Mouse (Mus musculus): ENCODE results near the gene Ddx28.
"Not testable (repeated sequence)": the region's sequence is repeated elsewhere in the genome, so short reads cannot be mapped to it uniquely, and the experiment has no call there.

Gene Ddx28

DNA sequence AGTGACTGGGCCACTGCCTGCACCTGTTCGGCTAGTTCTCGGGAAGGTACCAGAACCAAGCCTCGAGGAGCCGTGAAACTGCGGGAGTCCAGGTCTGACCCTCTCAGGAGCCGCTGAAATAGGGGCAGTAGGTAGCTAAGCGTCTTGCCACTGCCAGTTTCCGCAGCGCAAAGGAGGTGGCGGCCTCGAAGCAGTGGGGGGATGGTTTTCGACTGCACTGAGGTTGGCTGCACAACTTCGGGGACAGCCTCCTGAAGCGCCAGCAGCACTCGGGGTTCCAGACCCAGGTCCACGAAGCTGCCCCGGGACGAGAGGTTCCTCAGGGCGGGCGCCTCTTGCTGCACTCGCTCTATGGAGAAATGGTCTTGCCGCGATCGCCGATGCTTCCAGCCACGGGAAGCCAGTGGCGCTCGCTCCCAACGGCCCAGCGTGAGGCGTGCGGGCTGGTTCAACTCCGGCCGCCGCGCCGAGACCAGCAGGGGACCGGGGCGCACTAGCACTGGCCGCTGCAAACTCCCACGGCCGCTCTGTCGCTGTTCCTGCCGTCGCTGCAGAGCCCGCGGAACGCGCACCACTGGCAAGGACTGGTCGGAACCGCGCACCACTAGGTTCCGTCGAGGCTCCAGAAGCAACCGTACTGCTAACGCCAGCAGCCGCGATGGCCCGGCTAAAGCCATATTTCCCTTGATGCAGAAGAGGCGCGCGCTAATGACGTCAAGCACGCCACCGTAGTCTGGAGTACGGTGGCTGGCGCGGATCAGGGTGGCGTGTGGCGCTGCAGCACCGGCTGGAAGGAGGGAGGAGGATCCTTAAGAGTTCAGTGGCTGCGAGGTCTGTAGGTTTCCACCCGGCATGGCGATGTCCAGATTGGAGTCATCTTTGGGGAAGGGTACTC lies 687 bp downstream of the Ddx28 start:
- peak; percentile 93 for DNase-seq

DNA sequence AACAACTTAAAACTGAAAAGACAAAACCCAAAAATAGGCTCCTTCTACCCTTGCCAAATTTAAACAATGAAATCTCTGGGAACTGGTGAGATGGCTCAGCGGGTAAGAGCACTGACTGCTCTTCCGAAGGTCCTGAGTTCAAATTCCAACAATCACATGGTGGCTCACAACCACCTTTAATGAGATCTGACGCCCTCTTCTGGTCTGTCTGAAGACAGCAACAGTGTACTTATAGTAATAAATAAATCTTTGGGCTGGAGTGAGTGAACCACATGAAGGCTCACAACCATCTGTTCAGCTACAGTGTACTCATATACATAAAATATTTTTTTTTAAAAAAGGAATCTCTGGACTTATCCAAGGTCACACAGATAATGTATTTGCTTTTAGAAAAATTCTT lies 3.8 kb downstream of the Ddx28 start:
- DNase-seq = peak; percentile 23

DNA sequence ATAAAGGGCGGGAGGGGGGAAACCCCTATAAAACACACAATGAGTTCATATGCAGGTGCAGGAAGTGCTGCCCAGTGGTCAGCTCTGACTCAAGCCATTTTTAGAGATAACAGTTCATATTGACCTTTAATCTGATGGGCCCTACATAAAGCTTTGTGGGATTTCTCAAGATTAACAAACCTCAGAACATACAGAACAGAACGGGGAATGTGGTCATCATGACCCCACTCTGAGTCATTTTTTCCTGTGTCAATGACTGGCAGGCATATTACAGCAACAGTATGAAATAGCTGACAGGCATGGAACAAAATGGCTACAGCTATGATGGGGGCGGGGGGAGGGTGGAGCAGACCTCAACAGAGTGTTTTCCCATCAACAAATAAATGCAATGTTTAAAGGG lies 4.5 kb downstream of the Ddx28 start:
- no peak for DNase-seq

DNA sequence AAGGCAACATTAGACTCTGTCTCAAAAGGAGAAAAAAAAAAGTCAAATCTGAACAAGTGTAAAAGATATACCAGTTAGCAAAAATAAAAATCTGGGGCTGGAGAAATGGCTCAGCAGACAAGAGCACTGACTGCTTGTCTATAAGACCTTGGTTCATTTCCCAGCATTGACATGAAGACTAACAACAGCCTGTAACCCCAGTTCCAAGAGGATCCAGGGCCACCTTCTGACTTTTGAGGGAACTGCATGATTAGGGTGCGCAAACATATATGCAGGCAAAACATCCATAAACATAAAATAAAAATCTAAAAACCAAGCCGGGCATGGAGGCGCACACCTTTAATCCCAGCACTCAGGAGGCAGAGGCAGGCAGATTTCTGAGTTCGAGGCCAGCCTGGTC lies 5.3 kb downstream of the Ddx28 start:
- peak; percentile 12 for DNase-seq

DNA sequence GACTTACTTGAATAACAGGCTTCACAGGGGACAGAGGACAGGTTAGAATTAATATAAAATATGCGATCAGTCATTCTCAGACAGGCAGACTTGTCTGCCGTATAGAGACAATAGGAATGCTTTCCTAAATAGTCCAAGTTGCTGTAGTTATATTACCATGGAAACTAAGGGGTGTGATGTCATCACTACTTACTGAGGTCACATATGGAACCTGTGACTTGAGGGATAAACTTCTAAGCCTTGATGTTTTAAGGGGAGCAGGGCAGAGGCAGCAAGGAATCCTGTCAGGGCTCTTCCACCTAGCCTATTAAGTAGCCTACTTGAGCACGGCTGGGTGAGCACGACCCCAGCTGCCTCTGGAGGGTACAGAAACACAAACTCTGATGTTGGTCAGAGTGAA lies 5.8 kb downstream of the Ddx28 start, which contains the start of gene Dpep2nb:
TSS of gene Dpep2nb (minus strand) at position 101 of the 400 bp plus-strand sequence.
- no peak for DNase-seq

DNA sequence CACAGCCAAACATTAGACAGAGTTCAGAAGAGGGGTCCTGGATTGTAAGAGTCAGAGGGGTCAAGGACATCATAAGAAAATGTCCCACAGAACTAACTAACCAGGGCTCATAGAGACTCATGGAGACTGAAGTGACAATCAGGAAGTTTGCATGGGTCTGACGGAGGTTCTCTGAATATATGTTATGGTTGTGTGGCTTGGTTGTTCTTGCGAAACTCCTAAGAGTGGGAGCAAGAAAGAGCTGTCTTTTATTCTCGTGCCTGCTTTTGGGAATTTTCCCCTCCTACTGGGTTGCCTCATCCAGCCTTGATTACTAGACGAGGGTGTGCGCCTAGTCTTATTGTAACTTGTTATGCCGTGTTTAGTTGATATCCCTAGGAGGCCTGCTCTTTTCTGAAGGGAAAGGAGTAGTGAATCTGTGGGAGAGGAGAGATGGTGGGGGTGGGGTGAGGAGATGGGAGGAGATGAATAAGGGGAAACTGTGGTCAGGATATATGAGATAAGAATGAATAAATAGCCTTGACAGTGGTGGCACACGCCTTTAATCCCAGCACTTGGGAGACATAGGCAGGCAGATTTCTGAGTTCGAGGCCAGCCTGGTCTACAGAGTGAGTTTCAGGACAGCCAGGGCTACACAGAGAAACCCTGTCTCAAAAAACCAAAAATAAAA lies 7.0 kb downstream of the Ddx28 start:
- DNase-seq = no peak

DNA sequence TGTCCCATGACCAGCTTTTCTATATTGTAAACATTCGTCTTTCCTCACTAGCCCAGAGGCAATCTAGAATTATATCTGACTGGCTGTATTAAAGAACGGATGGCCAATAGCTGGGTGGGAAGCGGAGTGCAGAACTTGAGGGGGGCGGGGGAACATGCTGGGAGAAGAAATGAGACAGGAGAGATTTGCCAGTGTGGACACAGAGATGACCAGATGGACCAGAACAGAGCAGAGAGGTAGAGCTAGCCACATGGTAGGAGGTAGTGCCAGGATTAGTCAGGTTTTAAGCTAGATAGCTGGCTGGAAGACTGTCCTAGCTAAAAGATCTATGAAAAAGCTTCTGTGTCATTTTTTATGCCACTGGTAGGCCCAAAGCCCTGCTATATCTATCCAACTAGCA lies 9.8 kb downstream of the Ddx28 start:
- no peak for DNase-seq

DNA sequence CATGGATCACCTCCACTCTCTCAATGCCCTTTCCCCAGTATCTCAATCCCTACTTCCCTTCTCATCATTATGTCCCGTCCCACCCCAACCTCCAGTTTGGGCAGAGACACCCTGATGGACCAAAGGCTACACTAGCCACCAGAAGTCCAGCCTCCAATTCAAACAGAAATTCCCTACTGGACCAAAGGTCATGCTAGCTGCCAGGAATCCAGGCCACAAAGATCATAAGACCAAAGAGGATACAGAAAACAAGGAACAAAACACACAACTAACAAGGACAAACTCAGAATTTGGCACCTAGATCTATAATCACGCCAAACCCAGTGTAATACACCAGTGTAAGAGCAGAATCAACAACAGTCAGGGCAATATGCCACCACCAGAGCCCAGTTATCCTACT lies 12.7 kb downstream of the Ddx28 start:
- peak; percentile 79 for DNase-seq

DNA sequence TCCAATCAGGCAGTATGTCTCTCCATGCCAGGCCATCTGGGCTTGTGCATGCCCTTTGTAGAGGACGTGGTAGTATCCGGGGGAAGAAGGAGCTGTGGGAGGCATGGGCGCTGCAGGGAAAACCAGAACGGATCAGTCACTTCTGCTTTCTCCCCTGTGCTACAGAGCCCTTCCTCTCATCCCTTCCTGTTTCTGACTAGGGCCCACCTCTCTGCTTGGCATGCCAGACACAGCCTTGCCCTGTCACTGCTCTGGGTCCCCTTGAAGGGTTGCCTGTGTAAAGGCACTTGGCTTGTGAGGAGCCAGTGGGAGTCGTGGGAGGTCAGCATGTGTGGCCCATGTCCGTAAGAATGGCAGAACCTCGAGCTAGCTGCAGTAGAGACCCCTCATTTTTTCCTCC lies 15.3 kb downstream of the Ddx28 start:
- no peak for DNase-seq

DNA sequence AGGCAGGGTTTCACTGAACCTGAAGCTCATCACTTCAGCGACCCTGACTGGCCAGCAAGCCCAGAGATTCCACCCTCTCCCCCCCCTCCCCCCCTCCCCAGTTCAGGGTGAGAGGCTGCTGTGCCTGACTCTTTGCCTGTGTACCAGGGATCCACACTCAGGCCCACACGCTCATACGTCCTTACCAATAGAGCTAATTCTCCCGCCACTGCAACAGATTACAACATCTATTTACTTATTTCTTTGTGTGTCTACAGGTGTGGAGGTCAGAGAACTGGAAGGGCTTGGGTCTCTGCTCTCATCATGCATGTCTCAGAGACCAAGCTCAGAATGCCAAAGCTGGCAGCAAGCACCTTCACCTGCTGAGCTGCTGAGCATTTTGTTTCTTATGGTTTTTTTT lies 18.5 kb downstream of the Ddx28 start:
- no peak for DNase-seq

DNA sequence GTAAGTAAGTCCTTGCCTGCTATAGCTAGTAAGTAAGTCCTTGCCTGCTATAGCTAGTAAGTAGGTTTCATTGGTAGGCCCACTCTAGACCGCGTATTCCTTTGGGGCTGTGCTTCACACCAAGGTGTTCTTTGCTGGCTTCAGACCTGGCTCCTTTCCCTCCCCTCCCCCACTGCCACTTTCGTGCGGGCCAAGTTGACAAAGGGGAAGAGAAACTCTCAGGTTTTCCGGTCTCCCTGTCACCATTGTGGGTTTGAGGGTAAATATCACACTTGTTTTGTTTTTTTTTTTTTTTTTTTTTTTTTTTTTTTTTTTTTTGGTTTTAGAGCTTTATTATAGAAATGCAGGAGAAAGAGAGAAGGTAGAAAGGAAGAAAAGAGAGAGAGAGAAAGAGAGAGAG lies 19.2 kb downstream of the Ddx28 start:
- DNase-seq = no peak

DNA sequence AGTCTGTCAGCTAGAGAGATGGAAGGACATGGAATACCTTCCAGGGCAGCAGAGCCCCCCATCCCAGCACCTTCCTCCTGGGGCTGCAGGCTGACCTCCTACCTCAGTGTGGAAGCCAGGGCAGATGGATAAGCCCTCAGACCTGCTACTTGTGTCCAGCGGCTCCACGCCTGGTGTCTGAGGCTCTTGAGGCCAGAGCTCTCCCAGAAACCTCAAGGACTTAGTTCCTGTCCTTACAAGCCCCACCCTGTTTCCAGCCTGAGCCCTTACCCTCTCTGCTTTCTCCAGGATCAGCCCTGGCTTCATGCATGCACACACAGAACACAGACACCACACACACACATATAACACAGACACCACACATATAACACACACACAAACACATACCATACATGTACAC lies 20.1 kb downstream of the Ddx28 start:
- DNase-seq = no peak

DNA sequence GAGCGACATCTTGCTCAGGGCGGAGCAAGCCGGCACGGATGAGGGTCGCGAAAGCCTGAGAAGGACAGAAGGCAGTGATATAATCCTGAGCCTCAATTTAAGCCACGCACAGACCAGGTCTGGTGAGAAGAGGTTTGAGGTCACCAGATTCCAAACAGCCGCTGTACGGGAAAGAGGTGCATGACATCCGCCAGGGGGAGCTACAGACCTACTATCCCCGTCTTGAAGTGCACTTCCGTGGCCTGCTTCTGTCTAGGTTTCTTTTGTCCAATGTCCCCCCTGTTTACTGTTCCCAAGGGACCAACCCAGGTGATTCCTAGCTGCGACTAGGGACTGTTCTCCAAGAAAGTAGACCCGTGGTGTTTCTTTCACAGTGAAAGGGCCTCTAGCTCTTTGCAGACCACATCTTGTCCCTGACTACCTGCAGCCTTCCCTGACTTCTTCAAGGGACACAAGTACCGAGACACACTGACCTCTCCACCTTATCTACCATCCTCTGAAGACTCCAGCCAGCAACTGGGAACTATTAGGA lies 20.8 kb downstream of the Ddx28 start, which contains the start of gene Dus2:
TSS of gene Dus2 (plus strand) at position 482 of the 532 bp plus-strand sequence.
- DNase-seq = peak; percentile 84

DNA sequence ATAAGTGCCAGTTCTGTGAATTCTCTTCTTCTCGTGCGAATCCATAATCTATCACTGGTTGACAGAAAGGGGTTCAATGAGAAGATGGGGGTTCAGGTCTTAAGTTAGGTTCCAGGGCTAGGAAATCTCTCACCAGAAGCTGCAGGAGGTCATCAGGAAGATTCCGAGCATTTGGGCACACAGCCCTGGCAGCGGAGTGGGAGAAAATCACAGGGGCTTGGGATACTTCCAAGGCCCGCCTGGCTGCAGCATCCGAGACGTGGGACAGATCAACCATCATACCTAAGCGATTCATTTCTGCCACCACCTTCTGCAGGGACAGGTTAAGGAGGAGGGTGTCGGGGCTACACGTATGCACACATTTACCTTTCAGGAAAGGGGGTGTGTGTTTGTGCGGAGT lies 23.1 kb downstream of the Ddx28 start:
- DNase-seq = no peak

DNA sequence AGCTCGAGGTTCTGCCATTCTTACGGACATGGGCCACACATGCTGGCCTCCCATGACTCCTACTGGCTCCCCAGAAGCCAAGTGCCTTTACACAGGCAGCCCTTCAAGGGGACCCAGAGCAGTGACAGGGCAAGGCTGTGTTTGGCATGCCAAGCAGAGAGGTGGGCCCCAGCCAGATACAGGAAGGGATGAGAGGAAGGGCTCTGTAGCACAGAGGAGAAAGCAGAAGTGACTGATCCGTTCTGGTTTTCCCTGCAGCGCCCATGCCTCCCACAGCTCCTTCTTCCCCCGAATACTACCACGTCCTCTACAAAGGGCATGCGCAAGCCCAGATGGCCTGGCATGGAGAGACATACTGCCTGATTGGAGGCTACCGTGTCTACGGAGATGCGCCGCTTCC lies 28.3 kb downstream of the Ddx28 start:
- not testable (repeated sequence) for DNase-seq

DNA sequence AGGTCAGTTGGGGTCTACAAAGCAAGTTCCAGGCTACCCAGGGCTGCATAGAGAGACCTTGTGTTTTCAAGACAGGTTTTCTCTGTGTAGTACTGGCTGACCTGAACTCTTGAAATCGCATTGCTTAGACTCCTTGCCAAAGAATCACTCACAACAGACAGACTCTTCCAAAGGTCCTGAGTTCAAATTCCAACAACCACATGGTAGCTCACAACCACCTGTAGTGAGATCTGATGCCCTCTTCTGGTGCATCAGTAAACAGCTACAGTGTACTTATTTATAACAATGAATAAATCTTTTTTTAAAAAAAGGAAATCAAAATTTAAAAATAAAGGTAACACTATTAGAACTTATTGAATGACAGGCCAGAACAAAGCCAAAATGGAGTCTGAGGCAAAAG lies 30.5 kb downstream of the Ddx28 start:
- no peak for DNase-seq

DNA sequence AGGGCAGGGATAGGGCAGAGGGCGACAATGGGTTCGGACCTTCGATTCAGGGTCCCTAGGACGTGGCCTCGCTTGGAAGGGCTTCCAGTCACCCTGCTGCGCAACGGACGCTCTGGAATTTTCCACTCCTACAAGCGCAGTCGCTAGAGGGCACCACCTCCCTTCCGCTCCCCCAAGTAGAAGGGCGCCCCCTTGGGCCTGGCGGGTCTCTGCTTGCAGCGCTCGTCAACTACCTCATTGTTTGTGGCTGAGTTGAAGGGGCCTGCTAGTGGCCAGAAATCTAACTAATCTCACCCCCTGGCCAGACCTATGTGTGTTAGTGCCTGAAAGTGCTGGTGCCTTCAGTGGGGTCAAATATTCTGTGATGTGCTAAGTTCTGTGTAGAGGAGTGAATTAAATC lies 32.4 kb downstream of the Ddx28 start, which contains the start of gene Dpep3:
TSS of gene Dpep3 (minus strand) at position 105 of the 400 bp plus-strand sequence.
- no peak for DNase-seq

DNA sequence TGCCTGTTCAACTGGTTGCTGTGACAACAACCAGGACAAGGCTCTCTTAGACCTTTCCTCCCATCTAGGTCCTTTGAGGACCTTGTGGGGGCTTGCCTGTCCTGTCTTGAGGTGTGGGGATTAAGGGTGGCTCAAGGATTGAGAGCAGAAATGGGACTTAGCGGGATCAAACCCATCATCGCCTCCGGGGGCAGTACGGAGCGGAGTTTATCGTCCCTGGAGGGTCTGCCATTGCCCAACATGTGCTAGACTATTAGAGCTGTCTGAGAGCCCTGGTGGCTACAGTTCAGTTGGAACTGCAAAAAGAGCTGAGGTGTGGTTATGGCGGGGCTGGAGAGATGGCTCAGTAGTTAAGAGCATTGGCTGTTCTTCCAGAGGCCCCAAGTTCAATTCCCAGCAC lies 36.3 kb downstream of the Ddx28 start:
- DNase-seq = no peak

DNA sequence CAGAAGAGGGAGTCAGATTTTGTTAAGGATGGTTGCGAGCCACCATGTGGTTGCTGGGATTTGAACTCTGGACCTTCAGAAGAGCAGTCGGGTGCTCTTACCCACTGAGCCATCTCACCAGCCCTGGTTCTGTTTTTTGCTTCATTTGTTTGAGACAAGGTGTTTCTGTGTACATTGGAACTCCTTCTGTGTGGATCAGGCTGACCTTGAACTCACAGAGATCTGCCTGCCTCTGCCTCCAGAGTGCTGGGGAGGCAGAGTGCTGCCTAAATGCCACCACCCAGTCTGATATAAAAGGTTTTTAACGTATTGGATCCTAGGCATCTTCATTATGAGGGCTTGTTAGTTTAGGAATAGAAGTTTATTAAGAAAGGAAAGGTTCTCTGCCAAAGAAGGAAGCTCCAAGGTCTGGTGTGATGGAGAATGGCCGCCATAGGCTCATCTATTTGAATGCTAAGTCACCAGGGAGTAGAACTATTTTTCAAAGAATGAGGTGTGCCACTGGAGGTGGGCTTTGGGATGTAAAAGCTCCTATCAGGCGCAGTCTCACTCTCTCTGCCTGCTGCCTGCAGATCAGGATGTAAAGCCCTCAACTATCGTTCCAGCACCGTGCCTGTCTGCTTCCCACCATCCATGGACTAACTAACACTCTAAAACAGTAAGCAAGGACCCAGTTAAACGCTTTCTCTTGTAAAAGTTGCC lies 40.5 kb downstream of the Ddx28 start:
- DNase-seq = no peak

DNA sequence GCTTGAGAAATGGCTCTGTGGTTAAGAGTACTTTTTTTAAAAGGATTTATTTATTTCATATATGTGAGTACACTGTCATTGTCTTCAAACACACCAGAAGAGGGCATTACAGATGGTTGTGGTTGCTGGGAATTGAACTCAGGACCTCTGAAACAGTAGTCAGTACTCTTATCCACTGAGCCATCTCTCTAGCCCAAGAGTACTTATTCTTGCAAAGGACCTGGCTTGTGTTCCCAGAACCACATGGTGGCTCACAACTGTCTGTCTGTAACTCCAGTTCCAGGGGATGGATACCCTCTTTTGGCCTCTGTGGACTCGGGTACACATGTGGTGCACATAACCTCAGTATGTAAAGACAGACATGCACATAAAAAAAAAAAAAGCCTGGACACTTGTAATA lies 42.3 kb downstream of the Ddx28 start:
- DNase-seq = no peak

DNA sequence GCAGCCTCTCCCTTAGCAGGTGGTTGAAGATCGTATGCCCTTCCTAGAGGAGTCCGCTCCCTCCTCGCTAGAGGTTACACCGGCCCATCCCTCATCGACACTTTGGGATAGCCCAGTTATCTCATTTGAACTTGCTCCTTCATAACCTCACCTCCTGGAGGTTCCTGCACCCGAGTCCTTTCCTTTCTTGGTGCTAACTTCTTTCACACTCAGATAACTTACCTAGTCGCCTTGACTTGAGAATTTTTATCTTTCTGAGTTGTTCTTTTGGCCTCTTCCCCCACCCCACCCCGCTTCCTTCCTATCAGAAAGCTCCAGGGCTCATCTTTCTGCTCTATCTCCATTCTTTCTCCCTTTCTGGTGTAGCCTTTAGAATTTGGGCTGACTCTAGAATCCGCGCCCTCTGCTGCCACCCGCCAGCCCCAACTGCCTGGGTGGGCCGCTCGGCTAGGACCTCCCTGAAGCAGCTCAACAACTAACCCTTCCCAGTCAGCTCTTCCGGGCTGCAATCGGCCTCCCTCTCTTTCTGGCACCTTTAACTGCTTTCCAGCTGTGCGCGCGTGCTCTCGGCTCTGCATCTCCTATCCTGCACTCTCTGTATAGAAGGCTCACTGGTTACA lies 44.9 kb downstream of the Ddx28 start:
- DNase-seq = no peak

DNA sequence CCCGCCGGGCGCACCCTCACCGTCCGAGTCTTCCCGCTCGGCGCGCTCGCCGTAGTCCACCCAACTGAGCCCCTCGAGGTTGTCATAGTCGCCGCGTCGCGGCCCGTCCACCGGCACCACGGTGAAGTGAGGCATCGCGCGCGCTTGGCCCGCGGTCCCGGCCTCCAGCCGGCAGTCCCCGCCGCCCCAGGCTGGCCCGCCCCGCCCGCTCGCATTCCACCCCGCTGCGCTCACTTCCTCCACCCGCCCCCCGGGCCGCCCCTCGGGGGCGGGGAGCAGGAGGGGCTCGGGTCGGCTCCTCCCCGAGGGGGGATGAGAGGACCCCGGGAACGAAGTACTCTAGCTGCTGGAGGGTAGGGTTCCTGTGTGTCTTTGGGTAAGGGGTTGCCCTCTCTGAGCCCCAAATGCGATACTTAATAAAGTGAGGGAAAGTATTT lies 45.8 kb downstream of the Ddx28 start, which contains the start of gene Slc12a4:
TSS of gene Slc12a4 (minus strand) at position 193 of the 437 bp plus-strand sequence.
- DNase-seq = peak; percentile 67
